Mouse (Mus musculus): ENCODE results near the gene Rere. TPM values are rescaled to one million over a fixed set of nuclear protein-coding genes. Genes with fewer than 3 reads are reported as not detected.

Rere gene
- total and polyA plus RNA-seq, 3 experiments = 4.1 to 31.8 TPM; not detected in 1

GRCm38 (mm10) chr4:150452155-150452847 is 170.9 kb downstream of the Rere start:
- no peaks in the 10 kb centered on the region for H3K79me2 ChIP-seq (ENCODE audit: control insufficient read depth, insufficient read depth, low read length, poor library complexity)
- H3K4me1 ChIP-seq (ENCODE audit: control insufficient read depth in 1 of 2, insufficient read depth in 2 of 2, low read length in 2 of 2) = peaks cover 17 to 27% of the 10 kb centered on the region in 2 experiments
- TF ChIP-seq ZC3H11A (IDR thresholded peaks at IDR 0.05; ENCODE audit: low read depth, low read length) (no peak), ZKSCAN1 (IDR thresholded peaks at IDR 0.05; ENCODE audit: low read depth, low read length) (no peak), CTCF (IDR thresholded peaks at IDR 0.05 in 2 of 3, conservative IDR thresholded peaks at IDR 0.05 in 1 of 3; ENCODE audit: control insufficient read depth in 1 of 3, insufficient read depth in 1 of 3, low read depth in 2 of 3, low read length in 3 of 3, poor library complexity in 1 of 3, severe bottlenecking in 1 of 3) (no peak), TBP (IDR thresholded peaks at IDR 0.05; ENCODE audit: low read depth, low read length) (no peak), MXI1 (IDR thresholded peaks at IDR 0.05; ENCODE audit: low read depth, low read length) (no peak), MAX (IDR thresholded peaks at IDR 0.05; ENCODE audit: low read length) (no peak), POLR2A (IDR thresholded peaks at IDR 0.05; ENCODE audit: control insufficient read depth in 1 of 2, insufficient read depth in 1 of 2, low read depth in 1 of 2, low read length in 2 of 2, poor library complexity in 1 of 2) (no peak), POLR2AphosphoS5 (IDR thresholded peaks at IDR 0.05; ENCODE audit: borderline replicate concordance, low read depth, low read length) (no peak), NRF1 (IDR thresholded peaks at IDR 0.05; ENCODE audit: insufficient read depth, low read depth, low read length, poor library complexity, severe bottlenecking) (no peak), ZNF384 (IDR thresholded peaks at IDR 0.05; ENCODE audit: low read depth, low read length) (no peak), ELF1 (IDR thresholded peaks at IDR 0.05; ENCODE audit: low read depth, low read length) (no peak), POLR2AphosphoS2 (IDR thresholded peaks at IDR 0.05; ENCODE audit: low read length) (no peak), ETS1 (IDR thresholded peaks at IDR 0.05; ENCODE audit: low read depth, low read length) (no peak), TAL1 (IDR thresholded peaks at IDR 0.05; ENCODE audit: low read length) (no peak), CHD1 (IDR thresholded peaks at IDR 0.05; ENCODE audit: low read depth, low read length) (no peak), UBTF (IDR thresholded peaks at IDR 0.05; ENCODE audit: borderline replicate concordance, insufficient read depth, low read depth, low read length) (no peak), HCFC1 (IDR thresholded peaks at IDR 0.05; ENCODE audit: low read depth, low read length) (no peak)
- no peak overlapping the region for H3K4me3 ChIP-seq (ENCODE audit: control insufficient read depth in 1 of 2, insufficient read depth in 1 of 2, low read depth in 2 of 2, low read length in 2 of 2)
- H3K27me3 ChIP-seq (ENCODE audit: control insufficient read depth in 1 of 2, insufficient read depth in 2 of 2, low read length in 2 of 2) = no peaks in the 10 kb centered on the region
- H3K36me3 ChIP-seq (ENCODE audit: control insufficient read depth in 1 of 2, insufficient read depth in 2 of 2, low read length in 2 of 2) = peaks cover 0 to 44% of the 10 kb centered on the region in 2 experiments; a peak in 2 of 4 replicates
- DNase-seq (ENCODE audit: low read depth, low spot score) = no peak
- no peak overlapping the region for H3K9ac ChIP-seq (ENCODE audit: control insufficient read depth, low read depth, low read length, poor library complexity, severe bottlenecking)
- no peak overlapping the region for H3K27ac ChIP-seq (ENCODE audit: control insufficient read depth, low read depth, low read length)
- no peaks in the 10 kb centered on the region for H3K9me3 ChIP-seq (replicated peaks; ENCODE audit: insufficient read depth, low read length)

GRCm38 (mm10) chr4:150454571-150455306 is 173.3 kb downstream of the Rere start:
- DNase-seq (ENCODE audit: low read depth, low spot score) = peak; percentile 49
- Histone ChIP-seq H3K4me3 (ENCODE audit: control insufficient read depth in 1 of 2, insufficient read depth in 1 of 2, low read depth in 2 of 2, low read length in 2 of 2) (no peak overlapping the region), H3K9me3 (replicated peaks; ENCODE audit: insufficient read depth, low read length) (no peaks in the 10 kb centered on the region), H3K27me3 (ENCODE audit: control insufficient read depth in 1 of 2, insufficient read depth in 2 of 2, low read length in 2 of 2) (no peaks in the 10 kb centered on the region), H3K27ac (ENCODE audit: control insufficient read depth, low read depth, low read length) (peak overlapping the region; percentile 54), H3K79me2 (ENCODE audit: control insufficient read depth, insufficient read depth, low read length, poor library complexity) (0 out of 2 replicates have a peak, but pooled peaks cover 1% of the 10 kb centered on the region), H3K36me3 (ENCODE audit: control insufficient read depth in 1 of 2, insufficient read depth in 2 of 2, low read length in 2 of 2) (peaks cover 0 to 51% of the 10 kb centered on the region in 2 experiments; a peak in 2 of 4 replicates), H3K9ac (ENCODE audit: control insufficient read depth, low read depth, low read length, poor library complexity, severe bottlenecking) (no peak overlapping the region), H3K4me1 (ENCODE audit: control insufficient read depth in 1 of 2, insufficient read depth in 2 of 2, low read length in 2 of 2) (peaks cover 24 to 39% of the 10 kb centered on the region in 2 experiments)
- TF ChIP-seq MAFK (IDR thresholded peaks at IDR 0.05; ENCODE audit: borderline replicate concordance, low read depth, low read length) (no peak), MXI1 (IDR thresholded peaks at IDR 0.05; ENCODE audit: low read depth, low read length) (peak; percentile 45; the same call in 1 of the 2 replicates), ETS1 (IDR thresholded peaks at IDR 0.05; ENCODE audit: low read depth, low read length) (peak; percentile 36; the same call in 1 of the 2 replicates), GATA1 (IDR thresholded peaks at IDR 0.05; ENCODE audit: low read depth, low read length) (peak; percentile 79), ZC3H11A (IDR thresholded peaks at IDR 0.05; ENCODE audit: low read depth, low read length) (no peak), EP300 (IDR thresholded peaks at IDR 0.05; ENCODE audit: low read depth in 1 of 2, low read length in 2 of 2) (peak; percentile 31 to 47; a peak in 2 of 4 replicates), MEF2A (IDR thresholded peaks at IDR 0.05; ENCODE audit: extremely low read depth, insufficient replicate concordance, low read depth, low read length, poor library complexity, severe bottlenecking) (no peak), TCF12 (IDR thresholded peaks at IDR 0.05; ENCODE audit: low read depth, low read length) (peak; percentile 49; the same call in 1 of the 2 replicates), ZMIZ1 (IDR thresholded peaks at IDR 0.05; ENCODE audit: low read depth, low read length) (no peak), CHD2 (IDR thresholded peaks at IDR 0.05; ENCODE audit: low read length) (no peak), CTCF (IDR thresholded peaks at IDR 0.05 in 2 of 3, conservative IDR thresholded peaks at IDR 0.05 in 1 of 3; ENCODE audit: control insufficient read depth in 1 of 3, insufficient read depth in 1 of 3, low read depth in 2 of 3, low read length in 3 of 3, poor library complexity in 1 of 3, severe bottlenecking in 1 of 3) (no peak)

All from MEL (cell line).